Mouse (Mus musculus): ENCODE data around the gene Cmbl. TPM values are rescaled to one million over a fixed set of nuclear protein-coding genes. Genes with fewer than 3 reads are reported as not detected.
A peak's percentile ranks its signal among the peaks of the same experiment; 100 is the strongest.
"Not testable (repeated sequence)": the region's sequence is repeated elsewhere in the genome, so short reads cannot be mapped to it uniquely, and the experiment has no call there.

Gene Cmbl
- total RNA-seq, 2 experiments from 2014 or later: 42.9 to 67.0 TPM

GRCm38 (mm10) chr15:31573692-31574091 lies 8.5 kb downstream of the Cmbl start:
- DNase-seq (ENCODE audit: low spot score): no peak

GRCm38 (mm10) chr15:31576076-31576475 lies 10.9 kb downstream of the Cmbl start:
- DNase-seq (ENCODE audit: low spot score): no peak

- not testable (repeated sequence) for DNase-seq (ENCODE audit: low spot score)
These were observed 15.9 kb downstream of the Cmbl start for GRCm38 (mm10) chr15:31581086-31581485.

GRCm38 (mm10) chr15:31583304-31584085 lies 18.3 kb downstream of the Cmbl start:
- no peak for DNase-seq (ENCODE audit: low spot score)

- DNase-seq (ENCODE audit: low spot score): no peak
These were observed 20.0 kb downstream of the Cmbl start for GRCm38 (mm10) chr15:31585238-31585637.

- no peak for DNase-seq (ENCODE audit: low spot score)
These were observed 20.9 kb downstream of the Cmbl start for GRCm38 (mm10) chr15:31586088-31586487.

- DNase-seq (ENCODE audit: low spot score): peak; percentile 86
These were observed 21.3 kb downstream of the Cmbl start for GRCm38 (mm10) chr15:31586519-31586918.

- DNase-seq (ENCODE audit: low spot score): no peak
These were observed 22.6 kb downstream of the Cmbl start for GRCm38 (mm10) chr15:31587789-31588188.

- DNase-seq (ENCODE audit: low spot score): no peak
These were observed 23.9 kb downstream of the Cmbl start for GRCm38 (mm10) chr15:31588989-31589640.

GRCm38 (mm10) chr15:31590176-31590575 lies 25.0 kb downstream of the Cmbl start:
- DNase-seq (ENCODE audit: low spot score): no peak

GRCm38 (mm10) chr15:31592531-31592930 lies 27.3 kb downstream of the Cmbl start:
- no peak for DNase-seq (ENCODE audit: low spot score)

GRCm38 (mm10) chr15:31594260-31594659 lies 29.1 kb downstream of the Cmbl start:
- DNase-seq (ENCODE audit: low spot score): no peak

GRCm38 (mm10) chr15:31595651-31596050 lies 30.5 kb downstream of the Cmbl start:
- no peak for DNase-seq (ENCODE audit: low spot score)

GRCm38 (mm10) chr15:31599834-31600233 lies 34.6 kb downstream of the Cmbl start:
- no peak for DNase-seq (ENCODE audit: low spot score)

- DNase-seq (ENCODE audit: low spot score): no peak
These were observed 36.1 kb downstream of the Cmbl start for GRCm38 (mm10) chr15:31601279-31601645.

- peak; percentile 99 for DNase-seq (ENCODE audit: low spot score)
These were observed 36.6 kb downstream of the Cmbl start, which contains the start of the genes Cct5 and Fam173b for GRCm38 (mm10) chr15:31601646-31602374. Gene Cct5 (minus strand): TSS chr15:31601804. Gene Fam173b (plus strand): TSS chr15:31601852.

GRCm38 (mm10) chr15:31602426-31602825 lies 37.2 kb downstream of the Cmbl start:
- DNase-seq (ENCODE audit: low spot score): no peak

GRCm38 (mm10) chr15:31603113-31603512 lies 37.9 kb downstream of the Cmbl start:
- no peak for DNase-seq (ENCODE audit: low spot score)

- DNase-seq (ENCODE audit: low spot score): peak; percentile 46
These were observed 41.6 kb downstream of the Cmbl start for GRCm38 (mm10) chr15:31606821-31607220.

GRCm38 (mm10) chr15:31611027-31611426 lies 45.8 kb downstream of the Cmbl start:
- DNase-seq (ENCODE audit: low spot score): no peak

GRCm38 (mm10) chr15:31611976-31612375 lies 46.8 kb downstream of the Cmbl start:
- no peak for DNase-seq (ENCODE audit: low spot score)

GRCm38 (mm10) chr15:31613826-31614453 lies 48.8 kb downstream of the Cmbl start:
- DNase-seq (ENCODE audit: low spot score): no peak

All from gastrocnemius, adult 18-20 months (tissue).